Mouse (Mus musculus): Measurements from ENCODE around the gene Sesn3.

The Sesn3 gene

GRCm38 (mm10) chr9:14350787-14351186, 75.9 kb downstream of the Sesn3 start:
- no peak for DNase-seq (ENCODE audit: extremely low spot score, low read depth, low spot score)

- DNase-seq (ENCODE audit: extremely low spot score, low read depth, low spot score): no peak
These were observed 77.5 kb downstream of the Sesn3 start for GRCm38 (mm10) chr9:14352337-14352736.

DNA sequence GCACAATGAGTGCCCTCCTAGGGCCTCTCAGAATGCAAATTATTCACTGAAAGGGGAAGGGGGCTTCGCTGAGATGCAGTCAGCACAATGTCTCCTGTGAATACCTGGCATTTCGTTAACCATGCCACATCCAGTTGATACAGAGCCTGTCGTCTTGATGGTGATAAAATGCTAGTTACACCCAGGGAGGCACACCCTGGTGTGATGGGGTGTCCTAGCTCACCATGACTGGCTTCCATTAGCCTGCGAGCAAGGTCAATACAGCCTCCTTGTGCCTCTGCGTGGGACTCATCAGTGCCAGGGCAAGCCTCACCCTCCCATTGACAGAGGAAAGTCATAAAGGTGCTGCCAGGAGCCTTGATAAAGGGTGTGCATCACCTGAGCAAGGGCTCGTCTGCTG, 80.0 kb downstream of the Sesn3 start:
- DNase-seq (ENCODE audit: extremely low spot score, low read depth, low spot score): no peak

DNA sequence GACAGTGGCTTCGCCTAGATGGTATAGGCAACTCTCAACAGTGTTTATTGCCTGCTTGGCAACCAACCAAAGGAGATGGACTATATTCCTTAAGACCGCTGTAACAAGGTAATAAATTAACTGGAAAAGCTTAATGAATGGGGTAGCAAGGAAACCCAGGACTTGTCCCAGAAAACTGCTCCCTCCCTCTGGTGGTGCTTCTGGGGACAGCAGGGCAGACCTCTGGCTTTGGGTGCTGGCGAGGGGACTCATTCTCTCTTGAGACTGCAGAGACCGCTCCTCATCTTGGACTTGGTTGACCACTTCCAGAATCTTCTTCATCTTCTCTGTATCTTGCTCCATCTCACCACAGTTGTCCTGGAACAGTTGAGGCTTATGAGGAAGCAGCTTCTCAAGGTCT, 82.2 kb downstream of the Sesn3 start:
- DNase-seq (ENCODE audit: extremely low spot score, low read depth, low spot score): no peak

- no peak for DNase-seq (ENCODE audit: extremely low spot score, low read depth, low spot score)
These were observed 87.4 kb downstream of the Sesn3 start for GRCm38 (mm10) chr9:14362068-14362768.

- no peak for DNase-seq (ENCODE audit: extremely low spot score, low read depth, low spot score)
These were observed 88.7 kb downstream of the Sesn3 start for GRCm38 (mm10) chr9:14363540-14363939.

- no peak for DNase-seq (ENCODE audit: extremely low spot score, low read depth, low spot score)
These were observed 89.9 kb downstream of the Sesn3 start for GRCm38 (mm10) chr9:14364719-14365118.

DNA sequence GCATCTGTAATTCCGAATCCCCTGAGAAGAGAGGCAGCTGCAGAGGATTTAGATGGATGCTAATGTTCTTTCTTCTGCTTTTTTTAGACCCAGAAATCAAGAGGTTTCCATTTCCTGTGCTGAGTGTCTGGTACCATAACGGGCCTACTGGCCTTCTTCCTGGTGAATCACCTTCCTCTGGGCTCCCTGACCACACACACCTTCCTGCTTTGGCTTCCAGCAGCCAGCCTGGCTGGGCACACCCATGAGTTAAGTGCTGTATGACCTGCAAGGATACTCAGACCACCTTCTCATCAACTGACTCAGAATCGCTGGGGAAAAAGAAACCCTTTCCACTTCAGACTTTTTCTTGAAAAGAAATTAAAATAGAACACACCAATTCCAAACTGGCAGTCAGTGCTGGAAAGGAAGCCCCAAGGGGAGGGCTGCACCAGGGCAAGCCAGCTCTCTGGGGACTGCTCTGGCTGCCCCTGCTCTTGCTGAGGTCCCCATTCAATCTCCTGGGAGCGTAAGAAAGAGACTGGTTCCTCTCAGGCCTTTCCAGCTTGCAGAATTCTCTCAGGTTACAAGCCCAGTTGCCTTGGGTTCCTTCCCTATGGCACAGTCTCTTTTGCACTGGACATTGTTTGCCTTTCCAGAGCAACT, 90.7 kb downstream of the Sesn3 start:
- no peak for DNase-seq (ENCODE audit: extremely low spot score, low read depth, low spot score)

- no peak for DNase-seq (ENCODE audit: extremely low spot score, low read depth, low spot score)
These were observed 93.0 kb downstream of the Sesn3 start for GRCm38 (mm10) chr9:14367850-14368249.

GRCm38 (mm10) chr9:14369271-14369670, 94.4 kb downstream of the Sesn3 start:
- DNase-seq (ENCODE audit: extremely low spot score, low read depth, low spot score): no peak

GRCm38 (mm10) chr9:14372440-14372839, 97.6 kb downstream of the Sesn3 start:
- no peak for DNase-seq (ENCODE audit: extremely low spot score, low read depth, low spot score)

- DNase-seq (ENCODE audit: extremely low spot score, low read depth, low spot score): no peak
These were observed 101.3 kb downstream of the Sesn3 start for GRCm38 (mm10) chr9:14376149-14376548.

DNA sequence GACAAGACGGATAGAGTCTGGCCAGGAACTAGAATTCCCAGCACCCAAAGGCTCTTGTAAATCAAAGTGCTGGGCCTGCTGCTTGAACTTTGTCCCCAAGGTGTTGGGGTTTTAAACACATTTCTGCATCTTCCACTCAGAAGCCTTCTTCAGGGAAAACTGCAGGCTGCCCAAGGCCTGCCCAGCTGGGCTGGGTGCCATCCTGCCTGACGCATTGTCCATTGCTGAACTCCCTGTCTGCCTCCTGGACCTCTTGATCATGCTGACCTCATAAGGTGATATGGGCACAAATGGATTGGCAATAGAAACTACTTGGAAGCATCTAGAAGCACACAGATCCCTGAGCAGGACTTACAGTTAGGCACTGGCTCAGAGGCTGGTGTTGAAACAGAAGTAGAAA, 103.3 kb downstream of the Sesn3 start:
- no peak for DNase-seq (ENCODE audit: extremely low spot score, low read depth, low spot score)

GRCm38 (mm10) chr9:14379769-14380385, 105.0 kb downstream of the Sesn3 start:
- no peak for DNase-seq (ENCODE audit: extremely low spot score, low read depth, low spot score)

DNA sequence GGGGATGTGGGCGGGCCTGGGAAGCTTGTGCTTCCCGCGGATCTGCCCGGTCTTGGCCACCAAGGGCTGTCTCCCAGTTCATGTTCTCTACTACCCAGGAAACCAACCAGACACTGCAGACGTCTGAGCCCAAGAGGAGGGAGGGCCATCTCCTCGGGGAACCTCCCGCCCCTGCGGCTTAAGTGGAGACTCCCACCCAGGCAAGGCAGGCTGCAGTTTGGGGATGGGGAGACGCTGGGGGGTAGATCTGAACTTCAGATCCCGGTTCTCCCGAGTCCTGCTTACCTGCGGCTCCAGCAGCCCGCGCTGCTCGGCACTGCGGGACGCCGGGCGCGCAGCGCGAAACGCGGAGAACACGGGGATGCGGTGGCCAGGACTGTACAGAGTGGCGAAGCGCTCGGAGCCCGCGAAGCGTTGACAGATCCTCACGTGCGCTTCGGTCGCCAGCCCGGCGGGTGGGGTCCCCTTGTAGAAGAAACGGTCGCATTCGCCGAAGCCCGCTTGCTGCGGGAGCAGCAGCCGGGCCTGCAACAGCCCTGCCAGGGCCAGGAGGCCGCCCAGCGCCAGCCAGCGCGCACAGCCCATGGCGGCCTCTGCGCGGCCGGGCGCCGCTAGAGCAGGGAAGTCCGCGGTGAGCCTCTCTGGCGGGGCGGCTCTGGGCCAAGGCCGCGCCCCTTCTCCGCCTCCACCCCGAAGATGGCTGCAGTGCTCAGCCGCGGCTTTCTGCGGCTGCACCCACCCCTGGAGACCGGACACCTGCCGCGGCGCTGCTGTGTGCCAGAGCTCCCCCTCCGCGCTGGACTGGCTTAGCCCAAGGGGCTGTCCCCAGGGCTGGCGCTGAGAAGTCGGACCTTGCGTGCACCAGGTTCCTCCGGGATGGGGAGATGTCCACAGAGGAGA, 105.8 kb downstream of the Sesn3 start:
- no peak for DNase-seq (ENCODE audit: extremely low spot score, low read depth, low spot score)

GRCm38 (mm10) chr9:14381353-14382055, 106.6 kb downstream of the Sesn3 start, which contains the start of gene Endod1:
Endod1 (minus strand) TSS chr9:14381507.
- no peak for DNase-seq (ENCODE audit: extremely low spot score, low read depth, low spot score)

GRCm38 (mm10) chr9:14382256-14382791, 107.5 kb downstream of the Sesn3 start:
- DNase-seq (ENCODE audit: extremely low spot score, low read depth, low spot score): no peak

Measured in hindlimb bud, embryonic 11.5 days (tissue).